Mouse (Mus musculus) testis, adult 2 months (tissue): ENCODE data around the gene Epha8.

Experiments
- CTCF ChIP-seq: fragments of 200-500 bp; IDR thresholded peaks from 2 replicates; pipeline ENCODE4 v1.5.1; 2012; ENCODE audit warnings: low read depth, mild to moderate bottlenecking, inconsistent platforms, low read length, moderate library complexity; ENCODE audit not compliant: control insufficient read depth, insufficient read depth, insufficient replicate concordance
- POLR2A ChIP-seq: fragments of 200-500 bp; IDR thresholded peaks from 2 replicates; pipeline ENCODE4 v1.6.1; 2012; ENCODE audit warnings: low read depth, mild to moderate bottlenecking, inconsistent platforms, low read length, moderate library complexity; ENCODE audit not compliant: control insufficient read depth

DNA sequence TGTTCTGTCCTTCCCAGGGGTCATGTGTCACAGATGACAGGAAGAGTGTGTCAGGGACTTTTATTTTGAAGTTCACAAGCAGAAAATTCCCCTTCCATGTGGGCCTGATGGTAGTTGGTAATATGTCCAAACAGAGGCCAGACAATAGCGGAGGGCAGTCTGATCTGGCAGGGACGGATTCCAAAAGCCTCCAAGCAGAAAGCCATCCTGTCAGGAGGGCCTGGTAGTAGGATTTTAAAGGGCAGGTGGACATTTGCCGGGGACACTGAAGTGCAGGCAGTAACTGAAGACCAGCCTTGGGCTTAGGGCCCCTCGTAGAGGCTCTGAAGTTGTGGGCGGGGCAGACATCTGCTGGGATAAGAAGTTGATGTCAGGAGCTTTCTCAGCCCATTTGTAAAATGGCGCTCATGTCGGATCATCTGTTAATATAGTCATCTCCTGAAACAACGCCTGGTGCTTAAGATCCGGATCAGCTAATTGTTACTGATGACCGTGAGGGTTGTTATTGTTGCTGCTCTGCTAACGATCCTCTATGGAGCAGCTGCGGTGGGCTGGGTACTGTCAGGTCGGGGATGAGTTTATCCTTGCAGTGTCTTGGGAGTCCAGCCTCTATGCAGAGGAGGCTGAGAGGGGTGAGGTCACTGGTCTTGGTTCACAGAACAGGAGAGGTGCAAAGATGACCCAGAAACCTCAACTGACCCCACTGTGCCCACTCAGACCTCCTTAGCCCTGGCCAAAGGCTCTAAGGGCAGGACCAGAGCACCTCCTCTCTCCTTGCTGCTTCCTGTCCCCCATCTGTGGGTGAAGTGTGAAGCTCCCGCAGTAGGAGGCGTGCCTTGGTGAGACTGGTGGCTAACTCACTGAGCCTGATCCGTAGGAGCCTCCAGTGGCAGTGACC, 10.1 kb upstream of the Epha8 start:
- TF ChIP-seq CTCF (no peak), POLR2A (no peak)
